ENCODE assay signal across 9 mouse cellular contexts in genomic region chr12:102702356-102703110, GRCm38 (mm10). TPM values are rescaled to one million over a fixed set of nuclear protein-coding genes. Genes with fewer than 3 reads are reported as not detected.
DNase-seq lines count a peak whose midpoint lies in the region; ATAC-seq and TF ChIP-seq lines count a peak whose summit lies in the region.
"Had no signal": no experiment of that assay in that cellular context is flagged by ENCODE, and none has a peak within 500 bp of the region (broad histone marks: within the 10 kb centered on the region; RNA-seq: fewer than 3 reads in every experiment).

No protein-coding gene starts in this region.

- ATAC-seq in embryonic facial prominence, embryonic 14.5 days (ENCODE audit: low read depth) = no peak
- no peak for ATAC-seq in erythroid progenitor cell, adult 5-6 weeks (replicated peaks; ENCODE audit: low FRiP score, poor library complexity, severe bottlenecking)

- H3K36me3 ChIP-seq in E14TG2a.4 (ENCODE audit: insufficient read depth, low read length) = peaks cover 19% of the 10 kb centered on the region
- H3K36me3 ChIP-seq in embryonic facial prominence, embryonic 14.5 days (ENCODE audit: control insufficient read depth, insufficient read depth, low read length) = no peaks in the 10 kb centered on the region

- 8% methylated on average over 15 of the region's 15 CpGs for WGBS in bone marrow, adult 2 months
- 5% methylated on average over 15 of the region's 15 CpGs for WGBS in embryonic facial prominence, embryonic 14.5 days

- peaks cover 88% of the 10 kb centered on the region for H3K4me1 ChIP-seq in E14TG2a.4 (replicated peaks; ENCODE audit: low read depth, low read length)
- H3K4me1 ChIP-seq in bone marrow, adult 2 months (ENCODE audit: control insufficient read depth, insufficient read depth, low read length) = peaks cover 2% of the 10 kb centered on the region; the same call in 1 of the 2 replicates
- H3K4me1 ChIP-seq in embryonic facial prominence, embryonic 14.5 days (ENCODE audit: control insufficient read depth, insufficient read depth, low read length) = peaks cover 36% of the 10 kb centered on the region

- intact Hi-C loops in heart, postnatal 36 days (cut with DNase I) = no loop called here

- no peaks in the 10 kb centered on the region for H3K9me3 ChIP-seq in E14TG2a.4 (ENCODE audit: low read length)
- no peaks in the 10 kb centered on the region for H3K9me3 ChIP-seq in embryonic facial prominence, embryonic 14.5 days (ENCODE audit: control insufficient read depth, low read length)

- peak; percentile 39 for TF ChIP-seq CTCF in E14TG2a.4 (conservative IDR thresholded peaks at IDR 0.05; ENCODE audit: low read length)
- no peak for TF ChIP-seq CTCF in bone marrow, adult 2 months (IDR thresholded peaks at IDR 0.05; ENCODE audit: control insufficient read depth, insufficient read depth, low read length)

- peak overlapping the region; percentile 47 for H3K27ac ChIP-seq in bone marrow, adult 2 months (ENCODE audit: control insufficient read depth, insufficient read depth, low read depth, low read length, poor library complexity)
- peak overlapping the region; percentile 31 for H3K27ac ChIP-seq in embryonic facial prominence, embryonic 14.5 days (replicated peaks; ENCODE audit: low read depth, low read length)

- peak; percentile 93 for DNase-seq in embryonic facial prominence, embryonic 14.5 days (ENCODE audit: low spot score)
- DNase-seq in heart, postnatal 36 days = peak; percentile 77 to 84
- peak; percentile 68 for DNase-seq in layer of hippocampus, adult 9-11 months
- DNase-seq in lung, postnatal 36 days = peak; percentile 95
- peak; percentile 82 to 91 for DNase-seq in right cerebral cortex, postnatal 10 days (ENCODE audit: low spot score in 2 of 2)

- peak overlapping the region; percentile 94 for H3K4me2 ChIP-seq in embryonic facial prominence, embryonic 14.5 days (ENCODE audit: low read depth, low read length)

- H3K4me3 ChIP-seq in E14TG2a.4 (replicated peaks; ENCODE audit: low read length) = peak overlapping the region; percentile 90
- peak overlapping the region; percentile 47 for H3K4me3 ChIP-seq in bone marrow, adult 2 months (replicated peaks; ENCODE audit: control insufficient read depth, low read depth, low read length)
- peak overlapping the region; percentile 75 for H3K4me3 ChIP-seq in embryonic facial prominence, embryonic 14.5 days (ENCODE audit: low read depth, low read length)

- no peak for TF ChIP-seq POLR2A in bone marrow, adult 2 months (IDR thresholded peaks at IDR 0.05; ENCODE audit: borderline replicate concordance, control insufficient read depth, low read depth, low read length)

- H3K27me3 ChIP-seq in E14TG2a.4 (ENCODE audit: insufficient read depth, low read length) = peaks cover 3% of the 10 kb centered on the region; the same call in 1 of the 2 replicates
- no peaks in the 10 kb centered on the region for H3K27me3 ChIP-seq in embryonic facial prominence, embryonic 14.5 days (replicated peaks; ENCODE audit: control insufficient read depth, insufficient read depth, low read length)

- H3K9ac ChIP-seq in embryonic facial prominence, embryonic 14.5 days (ENCODE audit: low read depth, low read length) = no peak overlapping the region

RNA-seq across cellular contexts. Expression of gene Itpk1, which starts 2.2 kb away (rescaled TPM):
- 9.9 and 15.8 TPM in 2 replicates for polyA plus RNA-seq in bone marrow, adult 2 months (2011; ENCODE audit: insufficient read depth, insufficient read length, low replicate concordance, missing spikeins)
- 9.6 and 10.9 TPM in 2 replicates for polyA plus RNA-seq in embryonic facial prominence, embryonic 14.5 days (2014; fragmentation: Nextera tagmentation; extraction: Ambion mirVana)
- total RNA-seq in heart, postnatal 36 days (2021) = 1 to 10 TPM; 6.8 to 8.8 TPM
- total RNA-seq in erythroid progenitor cell, adult 5-6 weeks (2015; ENCODE audit: low replicate concordance) = 2.5 TPM in 1 of 2 replicates, not detected in the other
- total RNA-seq in erythroid progenitor cell, adult 5-6 weeks (2017; ENCODE audit: low replicate concordance) = 0.64 and 0.98 TPM in 2 replicates

RNA-seq across cellular contexts. Expression of gene Moap1, which starts 40.9 kb away (rescaled TPM):
- not detected in 2 replicates for polyA plus RNA-seq in bone marrow, adult 2 months (2011; ENCODE audit: insufficient read depth, insufficient read length, low replicate concordance, missing spikeins)
- 17.8 and 23.9 TPM in 2 replicates for polyA plus RNA-seq in embryonic facial prominence, embryonic 14.5 days (2014; fragmentation: Nextera tagmentation; extraction: Ambion mirVana)
- total RNA-seq in heart, postnatal 36 days (2021) = 1 to 10 TPM; 7.6 to 7.7 TPM
- 10.1 and 10.5 TPM in 2 replicates for total RNA-seq in erythroid progenitor cell, adult 5-6 weeks (2015; ENCODE audit: low replicate concordance)
- 8.2 TPM in 1 of 2 replicates, not detected in the other for total RNA-seq in erythroid progenitor cell, adult 5-6 weeks (2017; ENCODE audit: low replicate concordance)

RNA-seq across cellular contexts. Expression of gene Tmem251, which starts 41.0 kb away (rescaled TPM):
- 3.5 and 7.1 TPM in 2 replicates for polyA plus RNA-seq in bone marrow, adult 2 months (2011; ENCODE audit: insufficient read depth, insufficient read length, low replicate concordance, missing spikeins)
- polyA plus RNA-seq in embryonic facial prominence, embryonic 14.5 days (2014; fragmentation: Nextera tagmentation; extraction: Ambion mirVana) = 9.8 and 10.6 TPM in 2 replicates
- total RNA-seq in heart, postnatal 36 days (2021) = 1 to 10 TPM; 3.7 to 3.9 TPM
- 2.9 and 3.4 TPM in 2 replicates for total RNA-seq in erythroid progenitor cell, adult 5-6 weeks (2015; ENCODE audit: low replicate concordance)
- total RNA-seq in erythroid progenitor cell, adult 5-6 weeks (2017; ENCODE audit: low replicate concordance) = 2.2 TPM in 1 of 2 replicates, not detected in the other

RNA-seq across cellular contexts. Expression of gene Gm28051, which starts 55.0 kb away (rescaled TPM):
- polyA plus RNA-seq in bone marrow, adult 2 months (2011; ENCODE audit: insufficient read depth, insufficient read length, low replicate concordance, missing spikeins) = not detected in 2 replicates
- polyA plus RNA-seq in embryonic facial prominence, embryonic 14.5 days (2014; fragmentation: Nextera tagmentation; extraction: Ambion mirVana) = not detected in 2 replicates
- not detected for total RNA-seq in heart, postnatal 36 days (2021)
- total RNA-seq in erythroid progenitor cell, adult 5-6 weeks (2015; ENCODE audit: low replicate concordance) = not detected in 2 replicates
- not detected in 2 replicates for total RNA-seq in erythroid progenitor cell, adult 5-6 weeks (2017; ENCODE audit: low replicate concordance)
- total RNA-seq: layer of hippocampus, adult 8-10 months had no signal

RNA-seq across cellular contexts. Expression of gene Gon7, which starts 55.1 kb away (rescaled TPM):
- 7.2 and 11.1 TPM in 2 replicates for polyA plus RNA-seq in bone marrow, adult 2 months (2011; ENCODE audit: insufficient read depth, insufficient read length, low replicate concordance, missing spikeins)
- 16.2 and 17.6 TPM in 2 replicates for polyA plus RNA-seq in embryonic facial prominence, embryonic 14.5 days (2014; fragmentation: Nextera tagmentation; extraction: Ambion mirVana)
- 1 to 10 TPM; 9.3 to 9.4 TPM for total RNA-seq in heart, postnatal 36 days (2021)
- 10.5 and 17.2 TPM in 2 replicates for total RNA-seq in erythroid progenitor cell, adult 5-6 weeks (2015; ENCODE audit: low replicate concordance)
- 7.3 and 15.9 TPM in 2 replicates for total RNA-seq in erythroid progenitor cell, adult 5-6 weeks (2017; ENCODE audit: low replicate concordance)
